Mouse (Mus musculus) G1E (cell line): ENCODE measurements at regions not wholly inside any gene's neighbourhood (a gene's known extent, or its start where the extent isn't known, plus 50 kb on each side); places are given as distances from the start of the nearest gene placed in this dataset.

Experiments used
- ATAC-seq: 2 replicates; pipeline ENCODE4 v1.8.0; 2016; ENCODE audit warnings: mild to moderate bottlenecking; ENCODE audit not compliant: insufficient number of reproducible peaks, poor library complexity, low FRiP score, severe bottlenecking; ENCODE audit errors: extremely low read depth
- DNase-seq: peaks from one replicate; pipeline ENCODE4 v3.0.0; 2012; ENCODE audit warnings: low spot score
- H3K27me3 ChIP-seq: 2 replicates; pipeline ENCODE4 v1.6.1; 2012; ENCODE audit warnings: mild to moderate bottlenecking, low read length, inconsistent platforms; ENCODE audit not compliant: insufficient read depth
- H3K36me3 ChIP-seq: replicated peaks from 2 replicates; pipeline ENCODE3; 2012; ENCODE audit warnings: mild to moderate bottlenecking, inconsistent platforms
- H3K4me1 ChIP-seq: 2 replicates; pipeline ENCODE4 v1.6.1; 2012; ENCODE audit warnings: low read depth, low read length, inconsistent platforms, mixed read lengths; ENCODE audit not compliant: insufficient read depth
- H3K4me3 ChIP-seq: 2 replicates; pipeline ENCODE4 v1.5.1; 2012; ENCODE audit warnings: low read depth, mild to moderate bottlenecking, inconsistent platforms, low read length, moderate library complexity, mixed read lengths
- H3K9me3 ChIP-seq: replicated peaks from 2 replicates; pipeline ENCODE4 v1.6.1; 2012; ENCODE audit warnings: inconsistent platforms
- CTCF ChIP-seq: IDR thresholded peaks from 2 replicates; pipeline ENCODE4 v1.5.1; 2012; ENCODE audit warnings: low read depth, low read length, inconsistent platforms, mixed read lengths
- GATA1 ChIP-seq: IDR thresholded peaks from 2 replicates; pipeline ENCODE4 v1.6.1; 2012; ENCODE audit warnings: borderline replicate concordance, low read length, inconsistent platforms, mixed read lengths
- GATA2 ChIP-seq: IDR thresholded peaks from 2 replicates; pipeline ENCODE4 v1.6.1; 2012; ENCODE audit warnings: low read depth, low read length, inconsistent platforms, borderline replicate concordance
- POLR2AphosphoS5 ChIP-seq: IDR thresholded peaks from 2 replicates; pipeline ENCODE4 v1.6.1; 2012; ENCODE audit warnings: low read depth, low read length, inconsistent platforms; ENCODE audit not compliant: insufficient replicate concordance
- TAL1 ChIP-seq: conservative IDR thresholded peaks from 2 replicates; pipeline ENCODE4 v1.6.1; 2012; ENCODE audit warnings: low read depth, low read length, inconsistent platforms, mixed read lengths

GRCm38 (mm10) chr3:66410706-66411277 lies 114.2 kb upstream of the Veph1 start:
- ATAC-seq: no peak
- H3K27me3 ChIP-seq: no peaks in the 10 kb centered on the region
- DNase-seq: no peak
- no peak for TF ChIP-seq GATA2
- no peak for TF ChIP-seq CTCF
- TF ChIP-seq GATA1: no peak
- no peak for TF ChIP-seq POLR2AphosphoS5
- no peak for TF ChIP-seq TAL1
- H3K9me3 ChIP-seq: no peaks in the 10 kb centered on the region
- H3K4me3 ChIP-seq: no peak overlapping the region
- no peaks in the 10 kb centered on the region for H3K36me3 ChIP-seq
- no peaks in the 10 kb centered on the region; the same call in 1 of the 2 replicates for H3K4me1 ChIP-seq

- ATAC-seq: no peak
- H3K4me3 ChIP-seq: no peak overlapping the region
- TF ChIP-seq POLR2AphosphoS5 (no peak), GATA1 (no peak), TAL1 (no peak), GATA2 (no peak), CTCF (no peak)
- no peaks in the 10 kb centered on the region; the same call in 1 of the 2 replicates for H3K4me1 ChIP-seq
- no peak for DNase-seq
- H3K27me3 ChIP-seq: no peaks in the 10 kb centered on the region
- H3K9me3 ChIP-seq: no peaks in the 10 kb centered on the region
- H3K36me3 ChIP-seq: no peaks in the 10 kb centered on the region
Observed at GRCm38 (mm10) chr3:66408791-66409190, 112.2 kb upstream of the Veph1 start.

GRCm38 (mm10) chr3:66405645-66406044 lies 109.0 kb upstream of the Veph1 start:
- Histone ChIP-seq H3K27me3 (no peaks in the 10 kb centered on the region), H3K9me3 (no peaks in the 10 kb centered on the region), H3K4me1 (no peaks in the 10 kb centered on the region), H3K36me3 (no peaks in the 10 kb centered on the region), H3K4me3 (no peak overlapping the region)
- no peak for DNase-seq
- TF ChIP-seq CTCF (no peak), GATA1 (no peak), POLR2AphosphoS5 (no peak), GATA2 (no peak), TAL1 (no peak)
- ATAC-seq: no peak

GRCm38 (mm10) chr3:66403707-66404106 lies 107.1 kb upstream of the Veph1 start:
- H3K27me3 ChIP-seq: no peaks in the 10 kb centered on the region
- no peak for ATAC-seq
- DNase-seq: no peak
- no peaks in the 10 kb centered on the region for H3K9me3 ChIP-seq
- no peaks in the 10 kb centered on the region for H3K4me1 ChIP-seq
- H3K4me3 ChIP-seq: no peak overlapping the region
- TF ChIP-seq GATA2 (no peak), TAL1 (no peak), CTCF (no peak), POLR2AphosphoS5 (no peak), GATA1 (no peak)
- H3K36me3 ChIP-seq: no peaks in the 10 kb centered on the region

GRCm38 (mm10) chr3:66400791-66401568 lies 104.3 kb upstream of the Veph1 start:
- H3K9me3 ChIP-seq: no peaks in the 10 kb centered on the region
- H3K4me1 ChIP-seq: no peaks in the 10 kb centered on the region
- ATAC-seq (no peak), DNase-seq (no peak)
- no peak overlapping the region for H3K4me3 ChIP-seq
- H3K36me3 ChIP-seq: no peaks in the 10 kb centered on the region
- H3K27me3 ChIP-seq: no peaks in the 10 kb centered on the region
- TF ChIP-seq CTCF (no peak), TAL1 (no peak), GATA2 (no peak), GATA1 (no peak), POLR2AphosphoS5 (no peak)
